Mouse (Mus musculus) adrenal gland, postnatal 0 days (tissue): ENCODE measurements around the gene Jmjd8. TPM values are rescaled to one million over a fixed set of nuclear protein-coding genes. Genes with fewer than 3 reads are reported as not detected.

Experiments used
- microRNA-seq: library from miRNA; unstranded; fragments of <30 nt; microRNA quantifications from one replicate; pipeline ENCODE4, GENCODE M21; 2016; ENCODE audit warnings: borderline replicate concordance; ENCODE audit not compliant: insufficient number of aligned reads
- polyA plus RNA-seq: library from polyadenylated mRNA; unstranded; fragments of >200 nt; fragmentation: Nextera tagmentation; extraction: Ambion mirVana; gene quantifications from 2 replicates; pipeline ENCODE4 v1.2.1, GENCODE M21; 2015

Jmjd8 gene
- polyA plus RNA-seq, 1 experiment from 2014 or later = 42.7 TPM

Small RNA genes lying within 50 kb of the gene (microRNA-seq; reads per million reads assigned to microRNA genes)
- gene Mir3082 (not detected), gene Mir6966 (not detected)

Other genes with a start within 250 kb of the Jmjd8 start
- 16.2 and 32.9 TPM in 2 replicates for gene Lmf1, start 249.8 kb upstream of the Jmjd8 start, polyA plus RNA-seq
- gene Gng13, start 111.7 kb upstream of the Jmjd8 start, polyA plus RNA-seq = 5.1 and 5.4 TPM in 2 replicates
- gene Chtf18, start 101.4 kb upstream of the Jmjd8 start, polyA plus RNA-seq = 4.2 and 6.3 TPM in 2 replicates
- gene Rpusd1, start 101.2 kb upstream of the Jmjd8 start, polyA plus RNA-seq = 12.5 and 19.9 TPM in 2 replicates
- gene Mslnl, start 92.8 kb upstream of the Jmjd8 start, polyA plus RNA-seq = 0.17 TPM in 1 of 2 replicates, not detected in the other
- 58.7 and 63.7 TPM in 2 replicates for gene Msln, start 74.5 kb upstream of the Jmjd8 start, polyA plus RNA-seq
- gene Narfl, start 55.1 kb upstream of the Jmjd8 start, polyA plus RNA-seq = 21.6 and 30.4 TPM in 2 replicates
- gene Haghl, start 43.2 kb upstream of the Jmjd8 start, polyA plus RNA-seq = 56.7 and 71.7 TPM in 2 replicates
- gene Ccdc78, start 42.3 kb upstream of the Jmjd8 start, polyA plus RNA-seq = 0.35 and 0.36 TPM in 2 replicates
- 146 and 178 TPM in 2 replicates for gene Fam173a, start 36.0 kb upstream of the Jmjd8 start, polyA plus RNA-seq
- 0.39 TPM in 1 of 2 replicates, not detected in the other for gene AC134908.4, start 33.2 kb upstream of the Jmjd8 start, polyA plus RNA-seq
- gene Metrn, start 31.7 kb upstream of the Jmjd8 start, polyA plus RNA-seq = 63.7 and 96.9 TPM in 2 replicates
- 12.1 and 14.1 TPM in 2 replicates for gene Fbxl16, start 19.8 kb upstream of the Jmjd8 start, polyA plus RNA-seq
- gene Wdr24, start 5.2 kb upstream of the Jmjd8 start, polyA plus RNA-seq = 10.9 and 18.4 TPM in 2 replicates
- 212 and 318 TPM in 2 replicates for gene Stub1, start 4.5 kb downstream of the Jmjd8 start, polyA plus RNA-seq
- 11.7 and 16.4 TPM in 2 replicates for gene Rhbdl1, start 8.4 kb downstream of the Jmjd8 start, polyA plus RNA-seq
- 2.3 and 4.6 TPM in 2 replicates for gene Gm20683, start 12.9 kb downstream of the Jmjd8 start, polyA plus RNA-seq
- gene Rhot2, start 16.0 kb downstream of the Jmjd8 start, polyA plus RNA-seq = 10.4 and 18.4 TPM in 2 replicates
- gene Wdr90, start 32.6 kb downstream of the Jmjd8 start, polyA plus RNA-seq = 7.4 and 12.5 TPM in 2 replicates
- gene Mcrip2, start 39.9 kb downstream of the Jmjd8 start, polyA plus RNA-seq = 272 and 300 TPM in 2 replicates
- 88.6 and 139 TPM in 2 replicates for gene Mettl26, start 46.2 kb downstream of the Jmjd8 start, polyA plus RNA-seq
- 0.36 and 0.51 TPM in 2 replicates for gene Wfikkn1, start 52.0 kb downstream of the Jmjd8 start, polyA plus RNA-seq
- gene Rab40c, start 90.9 kb downstream of the Jmjd8 start, polyA plus RNA-seq = 20.0 and 27.4 TPM in 2 replicates
- gene Pigq, start 116.1 kb downstream of the Jmjd8 start, polyA plus RNA-seq = 35.6 and 46.1 TPM in 2 replicates
- 0.18 TPM in 1 of 2 replicates, not detected in the other for gene Nhlrc4, start 116.1 kb downstream of the Jmjd8 start, polyA plus RNA-seq
- 0.21 TPM in 1 of 2 replicates, not detected in the other for gene A930017K11Rik, start 123.7 kb downstream of the Jmjd8 start, polyA plus RNA-seq
- gene Capn15, start 156.9 kb downstream of the Jmjd8 start, polyA plus RNA-seq = 9.1 and 11.3 TPM in 2 replicates
- 6.9 and 7.5 TPM in 2 replicates for gene Rab11fip3, start 240.7 kb downstream of the Jmjd8 start, polyA plus RNA-seq